Mouse (Mus musculus): ENCODE data around the gene Hps6.

The Hps6 gene

GRCm38 (mm10) chr19:46014572-46015178 is 11.4 kb downstream of the Hps6 start:
- ChIA-PET CTCF (interaction anchor here (0.5 to 2.9 kb wide), 100 partner anchors 8 to 798 kb away, joined by 3 to 38 read pairs (median 4); partner anchors contain the start of genes Hps6 (in 4 of the 4), Ldb1 (in 2 of the 4), Armh3 (in 1 of the 4) and Elovl3 (in 1 of the 4)), POLR2A (interaction anchor here (0.6 to 2.4 kb wide), 25 partner anchors 9 to 218 kb away, joined by 3 to 9 read pairs (median 3); partner anchors contain the start of genes Hps6 (in 1 of the 4), Kcnip2 (in 1 of the 4) and Ldb1 (in 1 of the 4))

GRCm38 (mm10) chr19:46016023-46016422 is 12.7 kb downstream of the Hps6 start:
- CTCF ChIA-PET, result interaction anchor here in 2 of 4 experiments (0.5 to 2.9 kb wide), 3 partner anchors 12 to 222 kb away, joined by 3 to 31 read pairs (median 4); partner anchors contain the start of gene Hps6 (in 1 of the 2)
- POLR2A ChIA-PET, result interaction anchor here in 1 of 4 experiments (1.3 to 1.9 kb wide), 2 partner anchors 42 to 106 kb away, joined by 3 to 5 read pairs; no protein-coding TSS in a partner anchor

GRCm38 (mm10) chr19:46024959-46025358 is 21.7 kb downstream of the Hps6 start:
- POLR2A ChIA-PET, result interaction anchor here in 2 of 4 experiments (0.5 to 1.7 kb wide), 4 partner anchors 13 to 145 kb away, joined by 3 to 5 read pairs (median 4); partner anchors contain the start of gene Hps6 (in 1 of the 2)
- CTCF ChIA-PET, result interaction anchor here (0.6 to 1.5 kb wide), 4 partner anchors 8 to 220 kb away, joined by 3 to 5 read pairs (median 4); no protein-coding TSS in a partner anchor

GRCm38 (mm10) chr19:46026567-46026966 is 23.3 kb downstream of the Hps6 start:
- ChIA-PET CTCF (interaction anchor here in 3 of 4 experiments (0.6 to 1.3 kb wide), 5 partner anchors 11 to 1833 kb away, joined by 3 to 8 read pairs (median 4); no protein-coding TSS in a partner anchor), POLR2A (interaction anchor here in 3 of 4 experiments (0.6 to 3.9 kb wide), 7 partner anchors 11 to 479 kb away, joined by 3 to 28 read pairs (median 3); partner anchors contain the start of genes Armh3 (in 1 of the 3) and Hps6 (in 1 of the 3))

- ChIA-PET CTCF (interaction anchor here (0.6 to 2.1 kb wide), 15 partner anchors 8 to 328 kb away, joined by 3 to 6 read pairs (median 4); no protein-coding TSS in a partner anchor), POLR2A (interaction anchor here (0.7 to 3.9 kb wide), 14 partner anchors 8 to 281 kb away, joined by 3 to 28 read pairs (median 4); partner anchors contain the start of gene Hps6 (in 1 of the 4))
Measured at GRCm38 (mm10) chr19:46028747-46029320, 25.5 kb downstream of the Hps6 start.

GRCm38 (mm10) chr19:46029652-46030051 is 26.3 kb downstream of the Hps6 start:
- POLR2A ChIA-PET, result interaction anchor here (0.6 to 3.9 kb wide), 10 partner anchors 8 to 772 kb away, joined by 3 to 28 read pairs (median 4); no protein-coding TSS in a partner anchor
- CTCF ChIA-PET, result interaction anchor here in 3 of 4 experiments (0.6 to 2.1 kb wide), 8 partner anchors 8 to 217 kb away, joined by 3 to 6 read pairs (median 4); no protein-coding TSS in a partner anchor

- CTCF ChIA-PET, result interaction anchor here in 1 of 4 experiments (0.7 kb wide), 1 partner anchor 1037 kb away, joined by 6 read pairs; the partner anchor contains the start of gene Taf5
Measured at GRCm38 (mm10) chr19:46030196-46030983, 27.1 kb downstream of the Hps6 start.

GRCm38 (mm10) chr19:46031689-46032432 is 28.6 kb downstream of the Hps6 start:
- POLR2A ChIA-PET, result interaction anchor here (0.5 to 10.9 kb wide), 16 partner anchors 8 to 552 kb away, joined by 3 to 154 read pairs (median 4); partner anchors contain the start of genes Hps6 (in 2 of the 4), Ldb1 (in 2 of the 4), Nolc1 (in 1 of the 4) and Pprc1 (in 1 of the 4)
- CTCF ChIA-PET, result interaction anchor here in 2 of 4 experiments (1.4 to 1.5 kb wide), 3 partner anchors 17 to 55 kb away, joined by 3 to 4 read pairs (median 4); no protein-coding TSS in a partner anchor

More at GRCm38 (mm10) chr19:46030196-46030983, 27.1 kb downstream of the Hps6 start:
- POLR2A ChIA-PET, result interaction anchor here in 3 of 4 experiments (0.6 to 7.4 kb wide), 16 partner anchors 8 to 773 kb away, joined by 3 to 89 read pairs (median 3); partner anchors contain the start of genes Hps6 (in 1 of the 3), Ldb1 (in 1 of the 3) and Pprc1 (in 1 of the 3)

GRCm38 (mm10) chr19:46032731-46033510 is 29.6 kb downstream of the Hps6 start:
- ChIA-PET POLR2A (interaction anchor here in 3 of 4 experiments (0.5 to 10.9 kb wide), 14 partner anchors 9 to 348 kb away, joined by 3 to 154 read pairs (median 6); partner anchors contain the start of genes Ldb1 (in 2 of the 3), Nolc1 (in 1 of the 3) and Pprc1 (in 1 of the 3)), CTCF (interaction anchor here in 3 of 4 experiments (0.6 to 1.5 kb wide), 6 partner anchors 13 to 53 kb away, joined by 3 to 6 read pairs (median 4); no protein-coding TSS in a partner anchor)

- POLR2A ChIA-PET, result interaction anchor here (0.6 to 10.9 kb wide), 12 partner anchors 9 to 283 kb away, joined by 3 to 154 read pairs (median 6); partner anchors contain the start of genes Ldb1 (in 1 of the 4), Nolc1 (in 1 of the 4) and Pprc1 (in 1 of the 4)
- CTCF ChIA-PET, result interaction anchor here in 3 of 4 experiments (0.6 to 1.4 kb wide), 6 partner anchors 12 to 240 kb away, joined by 3 to 6 read pairs (median 4); no protein-coding TSS in a partner anchor
Measured at GRCm38 (mm10) chr19:46033911-46034310, 30.6 kb downstream of the Hps6 start.

GRCm38 (mm10) chr19:46035971-46036370 is 32.7 kb downstream of the Hps6 start:
- ChIA-PET CTCF (interaction anchor here in 3 of 4 experiments (0.6 to 2.6 kb wide), 15 partner anchors 10 to 528 kb away, joined by 3 to 10 read pairs (median 4); partner anchors contain the start of genes Hps6 (in 1 of the 3) and Ldb1 (in 1 of the 3)), POLR2A (interaction anchor here (1.0 to 10.9 kb wide), 18 partner anchors 8 to 226 kb away, joined by 3 to 154 read pairs (median 10); partner anchors contain the start of genes Ldb1 (in 3 of the 4), Nolc1 (in 2 of the 4), Hps6 (in 1 of the 4) and Pprc1 (in 1 of the 4))

GRCm38 (mm10) chr19:46036477-46037242 is 33.4 kb downstream of the Hps6 start:
- CTCF ChIA-PET, result interaction anchor here (0.5 to 2.6 kb wide), 26 partner anchors 8 to 527 kb away, joined by 3 to 10 read pairs (median 4); partner anchors contain the start of genes Hps6 (in 1 of the 4) and Ldb1 (in 1 of the 4)
- POLR2A ChIA-PET, result interaction anchor here (0.6 to 10.9 kb wide), 37 partner anchors 8 to 1753 kb away, joined by 3 to 154 read pairs (median 6); partner anchors contain the start of genes Ldb1 (in 3 of the 4), Nolc1 (in 3 of the 4), Hps6 (in 1 of the 4) and Pprc1 (in 1 of the 4)

- POLR2A ChIA-PET, result interaction anchor here (0.6 to 10.9 kb wide), 39 partner anchors 8 to 1753 kb away, joined by 3 to 154 read pairs (median 6); partner anchors contain the start of genes Ldb1 (in 3 of the 4), Nolc1 (in 3 of the 4), Hps6 (in 1 of the 4) and Pprc1 (in 1 of the 4)
- CTCF ChIA-PET, result interaction anchor here (0.6 to 2.6 kb wide), 19 partner anchors 8 to 445 kb away, joined by 3 to 17 read pairs (median 4); partner anchors contain the start of genes Hps6 (in 1 of the 4), Kcnip2 (in 1 of the 4) and Ldb1 (in 1 of the 4)
Measured at GRCm38 (mm10) chr19:46037243-46037924, 34.1 kb downstream of the Hps6 start.

Measured in embryonic stem cell, embryonic (primary cell).